Mouse (Mus musculus): Measurements from ENCODE around the gene Asic1. TPM values are rescaled to one million over a fixed set of nuclear protein-coding genes. Genes with fewer than 3 reads are reported as not detected.

The Asic1 gene
- polyA plus RNA-seq, 1 experiment from 2014 or later, result 3.9 TPM

- Histone ChIP-seq H3K4me1 (replicated peaks; ENCODE audit: control insufficient read depth, insufficient read depth, low read length) (peaks cover 3% of the 10 kb centered on the region; the same call in 1 of the 2 replicates), H3K9ac (ENCODE audit: low read length) (no peak overlapping the region), H3K27me3 (ENCODE audit: control insufficient read depth, insufficient read depth, low read length) (no peaks in the 10 kb centered on the region), H3K4me2 (ENCODE audit: low read depth, low read length, severe bottlenecking) (no peak overlapping the region), H3K9me3 (ENCODE audit: control insufficient read depth, low read length) (no peaks in the 10 kb centered on the region), H3K4me3 (ENCODE audit: low read depth, low read length) (no peak overlapping the region), H3K36me3 (ENCODE audit: control insufficient read depth, insufficient read depth, low read length) (peaks cover 3% of the 10 kb centered on the region; the same call in 1 of the 2 replicates), H3K27ac (ENCODE audit: low read depth, low read length) (no peak overlapping the region)
- no peak for DNase-seq (ENCODE audit: low spot score)
- no peak for ATAC-seq (replicated peaks; ENCODE audit: low FRiP score)
- 95% methylated on average over 3 of the region's 4 CpGs for WGBS
Observed at GRCm38 (mm10) chr15:99729056-99729783, 59.1 kb downstream of the Asic1 start.

- no peak overlapping the region for H3K9ac ChIP-seq (ENCODE audit: low read length)
- H3K36me3 ChIP-seq (ENCODE audit: control insufficient read depth, insufficient read depth, low read length), result peaks cover 3% of the 10 kb centered on the region; the same call in 1 of the 2 replicates
- H3K4me2 ChIP-seq (ENCODE audit: low read depth, low read length, severe bottlenecking), result no peak overlapping the region
- H3K4me3 ChIP-seq (ENCODE audit: low read depth, low read length), result no peak overlapping the region
- no peaks in the 10 kb centered on the region for H3K9me3 ChIP-seq (ENCODE audit: control insufficient read depth, low read length)
- no peaks in the 10 kb centered on the region; the same call in 1 of the 2 replicates for H3K4me1 ChIP-seq (replicated peaks; ENCODE audit: control insufficient read depth, insufficient read depth, low read length)
- WGBS, result 97% methylated on average over 2 of the region's 2 CpGs
- H3K27me3 ChIP-seq (ENCODE audit: control insufficient read depth, insufficient read depth, low read length), result no peaks in the 10 kb centered on the region
- ATAC-seq (replicated peaks; ENCODE audit: low FRiP score), result no peak
- H3K27ac ChIP-seq (ENCODE audit: low read depth, low read length), result no peak overlapping the region
- DNase-seq (ENCODE audit: low spot score), result no peak
Observed at GRCm38 (mm10) chr15:99731167-99731566, 61.0 kb downstream of the Asic1 start.

- H3K4me2 ChIP-seq (ENCODE audit: low read depth, low read length, severe bottlenecking), result no peak overlapping the region
- H3K9ac ChIP-seq (ENCODE audit: low read length), result no peak overlapping the region
- H3K27me3 ChIP-seq (ENCODE audit: control insufficient read depth, insufficient read depth, low read length), result no peaks in the 10 kb centered on the region
- H3K4me3 ChIP-seq (ENCODE audit: low read depth, low read length), result no peak overlapping the region
- ATAC-seq (replicated peaks; ENCODE audit: low FRiP score) (no peak), DNase-seq (ENCODE audit: low spot score) (no peak)
- no peak overlapping the region for H3K27ac ChIP-seq (ENCODE audit: low read depth, low read length)
- 92% methylated on average over 3 of the region's 3 CpGs for WGBS
- H3K9me3 ChIP-seq (ENCODE audit: control insufficient read depth, low read length), result no peaks in the 10 kb centered on the region
- H3K36me3 ChIP-seq (ENCODE audit: control insufficient read depth, insufficient read depth, low read length), result peaks cover 3% of the 10 kb centered on the region; the same call in 1 of the 2 replicates
- H3K4me1 ChIP-seq (replicated peaks; ENCODE audit: control insufficient read depth, insufficient read depth, low read length), result no peaks in the 10 kb centered on the region; the same call in 1 of the 2 replicates
Observed at GRCm38 (mm10) chr15:99731678-99732077, 61.5 kb downstream of the Asic1 start.

- DNase-seq (ENCODE audit: low spot score), result no peak
- H3K4me3 ChIP-seq (ENCODE audit: low read depth, low read length), result no peak overlapping the region
- WGBS, result 94% methylated on average over 5 of the region's 5 CpGs
- no peaks in the 10 kb centered on the region for H3K27me3 ChIP-seq (ENCODE audit: control insufficient read depth, insufficient read depth, low read length)
- no peak for ATAC-seq (replicated peaks; ENCODE audit: low FRiP score)
- no peak overlapping the region for H3K27ac ChIP-seq (ENCODE audit: low read depth, low read length)
- no peak overlapping the region for H3K4me2 ChIP-seq (ENCODE audit: low read depth, low read length, severe bottlenecking)
- no peak overlapping the region for H3K9ac ChIP-seq (ENCODE audit: low read length)
- H3K4me1 ChIP-seq (replicated peaks; ENCODE audit: control insufficient read depth, insufficient read depth, low read length), result no peaks in the 10 kb centered on the region
- peaks cover 2% of the 10 kb centered on the region; the same call in 1 of the 2 replicates for H3K36me3 ChIP-seq (ENCODE audit: control insufficient read depth, insufficient read depth, low read length)
- no peaks in the 10 kb centered on the region for H3K9me3 ChIP-seq (ENCODE audit: control insufficient read depth, low read length)
Observed at GRCm38 (mm10) chr15:99733186-99733585, 63.0 kb downstream of the Asic1 start.

GRCm38 (mm10) chr15:99735631-99736030 lies 65.5 kb downstream of the Asic1 start:
- no peak overlapping the region for H3K4me3 ChIP-seq (ENCODE audit: low read depth, low read length)
- H3K4me2 ChIP-seq (ENCODE audit: low read depth, low read length, severe bottlenecking), result no peak overlapping the region
- DNase-seq (ENCODE audit: low spot score) (no peak), ATAC-seq (replicated peaks; ENCODE audit: low FRiP score) (no peak)
- H3K27me3 ChIP-seq (ENCODE audit: control insufficient read depth, insufficient read depth, low read length), result no peaks in the 10 kb centered on the region
- WGBS, result 91% methylated on average over 2 of the region's 2 CpGs
- H3K9ac ChIP-seq (ENCODE audit: low read length), result no peak overlapping the region
- H3K36me3 ChIP-seq (ENCODE audit: control insufficient read depth, insufficient read depth, low read length), result peaks cover 2% of the 10 kb centered on the region; the same call in 1 of the 2 replicates
- no peaks in the 10 kb centered on the region for H3K4me1 ChIP-seq (replicated peaks; ENCODE audit: control insufficient read depth, insufficient read depth, low read length)
- no peaks in the 10 kb centered on the region for H3K9me3 ChIP-seq (ENCODE audit: control insufficient read depth, low read length)
- no peak overlapping the region for H3K27ac ChIP-seq (ENCODE audit: low read depth, low read length)

GRCm38 (mm10) chr15:99736675-99737074 lies 66.5 kb downstream of the Asic1 start:
- Histone ChIP-seq H3K27me3 (ENCODE audit: control insufficient read depth, insufficient read depth, low read length) (no peaks in the 10 kb centered on the region), H3K9ac (ENCODE audit: low read length) (no peak overlapping the region), H3K27ac (ENCODE audit: low read depth, low read length) (no peak overlapping the region), H3K36me3 (ENCODE audit: control insufficient read depth, insufficient read depth, low read length) (peaks cover 2% of the 10 kb centered on the region; the same call in 1 of the 2 replicates), H3K9me3 (ENCODE audit: control insufficient read depth, low read length) (no peaks in the 10 kb centered on the region), H3K4me2 (ENCODE audit: low read depth, low read length, severe bottlenecking) (no peak overlapping the region), H3K4me1 (replicated peaks; ENCODE audit: control insufficient read depth, insufficient read depth, low read length) (no peaks in the 10 kb centered on the region), H3K4me3 (ENCODE audit: low read depth, low read length) (no peak overlapping the region)
- WGBS, result 94% methylated on average over 11 of the region's 11 CpGs
- ATAC-seq (replicated peaks; ENCODE audit: low FRiP score) (no peak), DNase-seq (ENCODE audit: low spot score) (no peak)

GRCm38 (mm10) chr15:99740229-99740628 lies 70.1 kb downstream of the Asic1 start:
- no peak for DNase-seq (ENCODE audit: low spot score)
- WGBS, result 93% methylated on average over 4 of the region's 4 CpGs
- H3K27me3 ChIP-seq (ENCODE audit: control insufficient read depth, insufficient read depth, low read length), result no peaks in the 10 kb centered on the region

More at GRCm38 (mm10) chr15:99740229-99740628, 70.1 kb downstream of the Asic1 start:
- Histone ChIP-seq H3K4me2 (ENCODE audit: low read depth, low read length, severe bottlenecking) (no peak overlapping the region), H3K36me3 (ENCODE audit: control insufficient read depth, insufficient read depth, low read length) (peaks cover 2% of the 10 kb centered on the region; the same call in 1 of the 2 replicates), H3K4me1 (replicated peaks; ENCODE audit: control insufficient read depth, insufficient read depth, low read length) (no peaks in the 10 kb centered on the region), H3K27ac (ENCODE audit: low read depth, low read length) (no peak overlapping the region), H3K9me3 (ENCODE audit: control insufficient read depth, low read length) (no peaks in the 10 kb centered on the region), H3K4me3 (ENCODE audit: low read depth, low read length) (no peak overlapping the region), H3K9ac (ENCODE audit: low read length) (no peak overlapping the region)
- ATAC-seq (replicated peaks; ENCODE audit: low FRiP score), result no peak

Measured in forebrain, embryonic 11.5 days (tissue).